In genomic region chr4:116040466-116040865, GRCm38 (mm10) we compare ENCODE assay signal across 29 mouse cellular contexts. TPM values are rescaled to one million over a fixed set of nuclear protein-coding genes. Genes with fewer than 3 reads are reported as not detected.
A peak's percentile ranks its signal among the peaks of the same experiment; 100 is the strongest.
DNase-seq lines count a peak whose midpoint lies in the region; ATAC-seq and TF ChIP-seq lines count a peak whose summit lies in the region.
"Had no signal": no experiment of that assay in that cellular context is flagged by ENCODE, and none has a peak within 500 bp of the region (broad histone marks: within the 10 kb centered on the region; RNA-seq: fewer than 3 reads in every experiment).

No protein-coding gene starts in this region.

- WGBS in intestine, embryonic 16.5 days, result 81% methylated on average over 2 of the region's 2 CpGs
- 79% methylated on average over 2 of the region's 2 CpGs for WGBS in liver, embryonic 14.5 days (ENCODE audit: insufficient replicate concordance)

- H3K4me1 ChIP-seq in intestine, embryonic 16.5 days (ENCODE audit: control insufficient read depth, insufficient read depth, low read length), result no peaks in the 10 kb centered on the region; the same call in 1 of the 2 replicates
- peaks cover 0 to 6% of the 10 kb centered on the region in 2 experiments; a peak in 2 of 4 replicates for H3K4me1 ChIP-seq in liver, embryonic 14.5 days (replicated peaks; ENCODE audit: control insufficient read depth in 2 of 2, insufficient read depth in 2 of 2, low read length in 1 of 2)
- H3K4me1 ChIP-seq: heart, embryonic 12.5 days; limb, embryonic 12.5 days; neural tube, embryonic 15.5 days had no signal

- ATAC-seq in intestine, embryonic 16.5 days, result peak; percentile 81
- ATAC-seq in liver, embryonic 14.5 days (ENCODE audit: insufficient read depth), result peak; percentile 21; the same call in 1 of the 2 replicates
- ATAC-seq: CD4-positive, CD25-positive, alpha-beta regulatory T cell, adult 4 months; forebrain, embryonic 16.5 days had no signal

- peak; percentile 45 for DNase-seq in kidney, adult 9 months
- no peak for DNase-seq in kidney, postnatal 10 days
- no peak for DNase-seq in liver, embryonic 14.5 days (ENCODE audit: low read depth in 3 of 3, low spot score in 3 of 3)
- peak; percentile 78 for DNase-seq in yolk sac, embryonic 10.5 days (ENCODE audit: low spot score)
- DNase-seq in cerebellum, adult 9-11 months, result no peak
- no peak for DNase-seq in heart, postnatal 10 days
- DNase-seq: adrenal gland, postnatal 14 days; cerebellum, adult 11-12 months; cerebellum, postnatal 14 days; gastrocnemius, adult 2 months; heart, adult 2 months; kidney, postnatal 14 days; lung, adult 2 months; lung, postnatal 10 days; midbrain, embryonic 14.5 days; retina, postnatal 1 day; thymus, adult 18-20 months; thymus, postnatal 25 days had no signal

- intact Hi-C loops in heart, postnatal 10 days (cut with DNase I), result no loop called here

- no peak for TF ChIP-seq EP300 in liver, embryonic 14.5 days (IDR thresholded peaks at IDR 0.05; ENCODE audit: low read depth)

- H3K36me3 ChIP-seq in intestine, embryonic 16.5 days (ENCODE audit: control insufficient read depth, insufficient read depth, low read length), result peaks cover 5% of the 10 kb centered on the region
- H3K36me3 ChIP-seq in liver, embryonic 14.5 days (replicated peaks; ENCODE audit: control insufficient read depth, insufficient read depth, low read depth), result no peaks in the 10 kb centered on the region; the same call in none of the 2 replicates

- H3K9ac ChIP-seq in intestine, embryonic 16.5 days (ENCODE audit: low read depth, low read length), result no peak overlapping the region
- H3K9ac ChIP-seq in liver, embryonic 14.5 days (replicated peaks), result no peak overlapping the region
- H3K9ac ChIP-seq: heart, embryonic 12.5 days; hindbrain, embryonic 14.5 days; limb, embryonic 12.5 days; neural tube, embryonic 15.5 days had no signal

- H3K9me3 ChIP-seq in intestine, embryonic 16.5 days (ENCODE audit: control insufficient read depth, low read length), result no peaks in the 10 kb centered on the region
- no peaks in the 10 kb centered on the region for H3K9me3 ChIP-seq in liver, embryonic 14.5 days (ENCODE audit: control insufficient read depth, low read length)
- H3K9me3 ChIP-seq: heart, embryonic 12.5 days; limb, embryonic 12.5 days; neural tube, embryonic 15.5 days had no signal

- H3K4me2 ChIP-seq in intestine, embryonic 16.5 days (ENCODE audit: low read depth, low read length), result no peak overlapping the region
- no peak overlapping the region for H3K4me2 ChIP-seq in liver, embryonic 14.5 days (ENCODE audit: low read depth)
- H3K4me2 ChIP-seq: heart, embryonic 12.5 days; hindbrain, embryonic 14.5 days; limb, embryonic 12.5 days; neural tube, embryonic 15.5 days had no signal

- no peak for TF ChIP-seq CTCF in liver, embryonic 14.5 days (IDR thresholded peaks at IDR 0.05; ENCODE audit: low read depth)

- no peaks in the 10 kb centered on the region for H3K27me3 ChIP-seq in intestine, embryonic 16.5 days (replicated peaks; ENCODE audit: control insufficient read depth, insufficient read depth, low read length)
- H3K27me3 ChIP-seq in liver, embryonic 14.5 days (ENCODE audit: control insufficient read depth, insufficient read depth, low read length), result no peaks in the 10 kb centered on the region
- H3K27me3 ChIP-seq: heart, embryonic 12.5 days; limb, embryonic 12.5 days; neural tube, embryonic 15.5 days had no signal

- peak overlapping the region; percentile 35; the same call in 1 of the 2 replicates for H3K27ac ChIP-seq in intestine, embryonic 16.5 days (ENCODE audit: low read length)
- H3K27ac ChIP-seq in liver, embryonic 14.5 days, result no peak overlapping the region
- H3K27ac ChIP-seq: gastrocnemius, adult 2 months; heart, adult 2 months; hindbrain, embryonic 14.5 days; layer of hippocampus, adult 2 months; left cerebral cortex, adult 2 months; limb, embryonic 12.5 days; neural tube, embryonic 15.5 days; stomach, postnatal 0 days had no signal

- H3K4me3 ChIP-seq in intestine, embryonic 16.5 days (ENCODE audit: low read length), result no peak overlapping the region
- no peak overlapping the region for H3K4me3 ChIP-seq in liver, embryonic 14.5 days (ENCODE audit: insufficient read depth in 1 of 2, low read depth in 2 of 2, low read length in 2 of 2)
- H3K4me3 ChIP-seq: erythroblast, embryonic 14.5 days; gastrocnemius, adult 2 months; heart, adult 2 months; heart, embryonic 12.5 days; layer of hippocampus, adult 2 months; left cerebral cortex, adult 2 months; limb, embryonic 12.5 days; neural tube, embryonic 15.5 days had no signal

RNA-seq across cellular contexts. Expression of gene Nsun4, which starts 13.2 kb away (rescaled TPM):
- 39.8 and 41.7 TPM in 2 replicates for polyA plus RNA-seq in intestine, embryonic 16.5 days (2015; fragmentation: Nextera tagmentation; extraction: Ambion mirVana)
- 3.7 and 4.4 TPM in 2 replicates for polyA plus RNA-seq in liver, embryonic 14.5 days (2012; rRNA removed)
- 7.0 and 8.6 TPM in 2 replicates for polyA plus RNA-seq in liver, embryonic 14.5 days (2014; fragmentation: Nextera tagmentation; extraction: Ambion mirVana)
- 10 to 100 TPM; 23.5 to 24.8 TPM for total RNA-seq in heart, postnatal 10 days (2021)

RNA-seq across cellular contexts. Expression of gene Faah, which starts 22.7 kb away (rescaled TPM):
- 83.7 and 108 TPM in 2 replicates for polyA plus RNA-seq in intestine, embryonic 16.5 days (2015; fragmentation: Nextera tagmentation; extraction: Ambion mirVana)
- 4.0 and 4.1 TPM in 2 replicates for polyA plus RNA-seq in liver, embryonic 14.5 days (2012; rRNA removed)
- polyA plus RNA-seq in liver, embryonic 14.5 days (2014; fragmentation: Nextera tagmentation; extraction: Ambion mirVana), result 3.8 and 5.4 TPM in 2 replicates
- total RNA-seq in heart, postnatal 10 days (2021), result under 1 TPM; 0.60 to 0.94 TPM

RNA-seq across cellular contexts. Expression of gene Uqcrh, which starts 34.4 kb away (rescaled TPM):
- 745 and 751 TPM in 2 replicates for polyA plus RNA-seq in intestine, embryonic 16.5 days (2015; fragmentation: Nextera tagmentation; extraction: Ambion mirVana)
- 181 and 298 TPM in 2 replicates for polyA plus RNA-seq in liver, embryonic 14.5 days (2012; rRNA removed)
- 426 and 440 TPM in 2 replicates for polyA plus RNA-seq in liver, embryonic 14.5 days (2014; fragmentation: Nextera tagmentation; extraction: Ambion mirVana)
- 1,000 to 10,000 TPM; 1,784 to 1,838 TPM for total RNA-seq in heart, postnatal 10 days (2021)

RNA-seq across cellular contexts. Expression of gene Lrrc41, which starts 34.6 kb away (rescaled TPM):
- polyA plus RNA-seq in intestine, embryonic 16.5 days (2015; fragmentation: Nextera tagmentation; extraction: Ambion mirVana), result 77.4 and 79.3 TPM in 2 replicates
- polyA plus RNA-seq in liver, embryonic 14.5 days (2012; rRNA removed), result 13.4 and 14.5 TPM in 2 replicates
- polyA plus RNA-seq in liver, embryonic 14.5 days (2014; fragmentation: Nextera tagmentation; extraction: Ambion mirVana), result 24.1 and 27.0 TPM in 2 replicates
- 10 to 100 TPM; 33.2 to 39.7 TPM for total RNA-seq in heart, postnatal 10 days (2021)

Comparison
In these comparisons a context has a peak if more than half of its experiments do, and no peak if none do; other contexts are left out.
1. DNase-seq: peak in kidney, adult 9 months (single experiment) and yolk sac, embryonic 10.5 days (single experiment); none in kidney, postnatal 10 days (single experiment), liver, embryonic 14.5 days (0 of 3), cerebellum, adult 9-11 months (single experiment) and heart, postnatal 10 days (0 of 2).
2. RNA of gene Faah, which starts 22.7 kb away (polyA plus RNA-seq): 83.7 to 108 TPM in intestine, embryonic 16.5 days; 3.8 to 5.4 TPM in liver, embryonic 14.5 days; every median in the first group is over 10 times any median in the second.